Mouse (Mus musculus): ENCODE results near the gene Nprl2. TPM values are rescaled to one million over a fixed set of nuclear protein-coding genes. Genes with fewer than 3 reads are reported as not detected.
A peak's percentile ranks its signal among the peaks of the same experiment; 100 is the strongest.

Nprl2 gene
- polyA plus RNA-seq, 1 experiment from 2014 or later = 8.5 TPM

- TF ChIP-seq EP300 (IDR thresholded peaks at IDR 0.05; ENCODE audit: low read depth) (no peak), CTCF (IDR thresholded peaks at IDR 0.05; ENCODE audit: low read depth) (no peak)
- WGBS (ENCODE audit: insufficient replicate concordance) = 77% methylated on average over 19 of the region's 19 CpGs
- no peak for DNase-seq
- Histone ChIP-seq H3K9me3 (ENCODE audit: low read length) (no peaks in the 10 kb centered on the region), H3K4me1 (ENCODE audit: insufficient read depth) (no peaks in the 10 kb centered on the region), H3K9ac (replicated peaks) (no peak overlapping the region), H3K4me3 (ENCODE audit: low read depth, low read length) (no peak overlapping the region), H3K27ac (ENCODE audit: low read depth) (no peak overlapping the region), H3K4me2 (ENCODE audit: low read depth, low read length) (no peak overlapping the region), H3K36me3 (replicated peaks; ENCODE audit: insufficient read depth, low read length) (no peaks in the 10 kb centered on the region), H3K27me3 (ENCODE audit: insufficient read depth, low read length) (no peaks in the 10 kb centered on the region)
- no peak for ATAC-seq
These were observed 37.1 kb upstream of the Nprl2 start for GRCm38 (mm10) chr9:107504662-107505537.

DNA sequence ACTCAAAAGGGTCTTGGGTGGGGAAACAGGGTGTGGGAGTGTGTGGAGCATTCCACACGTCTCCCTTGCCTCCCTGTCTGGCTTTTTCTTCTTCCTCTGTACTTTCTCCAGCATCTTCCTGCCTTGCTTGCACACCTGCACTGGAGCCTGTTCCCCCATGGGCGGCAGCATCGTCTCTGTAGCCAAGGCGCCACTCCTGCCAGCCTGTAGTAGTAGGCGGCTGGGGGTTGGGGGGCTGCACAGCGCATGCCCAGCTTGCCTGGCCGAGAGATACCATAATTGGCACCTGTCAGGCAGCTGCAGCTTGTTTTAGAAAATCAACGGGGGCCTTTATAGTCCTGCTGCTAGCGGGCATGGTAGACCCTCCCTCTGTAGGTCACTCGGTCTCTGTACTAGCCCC lies 33.8 kb upstream of the Nprl2 start:
- no peak overlapping the region for H3K9ac ChIP-seq (replicated peaks)

GRCm38 (mm10) chr9:107510384-107511100 lies 31.5 kb upstream of the Nprl2 start:
- Histone ChIP-seq H3K9ac (replicated peaks) (no peak overlapping the region), H3K9me3 (ENCODE audit: low read length) (no peaks in the 10 kb centered on the region), H3K27ac (ENCODE audit: low read depth) (no peak overlapping the region), H3K4me2 (ENCODE audit: low read depth, low read length) (no peak overlapping the region), H3K4me1 (ENCODE audit: insufficient read depth) (no peaks in the 10 kb centered on the region), H3K27me3 (ENCODE audit: insufficient read depth, low read length) (no peaks in the 10 kb centered on the region), H3K36me3 (replicated peaks; ENCODE audit: insufficient read depth, low read length) (no peaks in the 10 kb centered on the region), H3K4me3 (ENCODE audit: low read depth, low read length) (no peak overlapping the region)
- no peak for TF ChIP-seq CTCF (IDR thresholded peaks at IDR 0.05; ENCODE audit: low read depth)
- TF ChIP-seq EP300 (IDR thresholded peaks at IDR 0.05; ENCODE audit: low read depth) = no peak
- ATAC-seq (no peak), DNase-seq (no peak)
- 79% methylated on average over 14 of the region's 14 CpGs for WGBS (ENCODE audit: insufficient replicate concordance)

More for the DNA sequence above, 33.8 kb upstream of the Nprl2 start:
- Histone ChIP-seq H3K36me3 (replicated peaks; ENCODE audit: insufficient read depth, low read length) (no peaks in the 10 kb centered on the region), H3K9me3 (ENCODE audit: low read length) (no peaks in the 10 kb centered on the region), H3K27ac (ENCODE audit: low read depth) (no peak overlapping the region), H3K4me2 (ENCODE audit: low read depth, low read length) (no peak overlapping the region), H3K27me3 (ENCODE audit: insufficient read depth, low read length) (no peaks in the 10 kb centered on the region), H3K4me1 (ENCODE audit: insufficient read depth) (no peaks in the 10 kb centered on the region), H3K4me3 (ENCODE audit: low read depth, low read length) (no peak overlapping the region)
- TF ChIP-seq EP300 (IDR thresholded peaks at IDR 0.05; ENCODE audit: low read depth) = no peak
- TF ChIP-seq CTCF (IDR thresholded peaks at IDR 0.05; ENCODE audit: low read depth) = no peak
- DNase-seq (no peak), ATAC-seq (no peak)
- WGBS (ENCODE audit: insufficient replicate concordance) = 52% methylated on average over 10 of the region's 10 CpGs

GRCm38 (mm10) chr9:107511436-107511835 lies 30.6 kb upstream of the Nprl2 start:
- H3K27ac ChIP-seq (ENCODE audit: low read depth) = no peak overlapping the region
- no peaks in the 10 kb centered on the region for H3K9me3 ChIP-seq (ENCODE audit: low read length)
- no peaks in the 10 kb centered on the region for H3K27me3 ChIP-seq (ENCODE audit: insufficient read depth, low read length)
- TF ChIP-seq EP300 (IDR thresholded peaks at IDR 0.05; ENCODE audit: low read depth) = no peak
- no peak for TF ChIP-seq CTCF (IDR thresholded peaks at IDR 0.05; ENCODE audit: low read depth)
- no peaks in the 10 kb centered on the region for H3K36me3 ChIP-seq (replicated peaks; ENCODE audit: insufficient read depth, low read length)
- DNase-seq (no peak), ATAC-seq (no peak)
- H3K9ac ChIP-seq (replicated peaks) = no peak overlapping the region
- H3K4me1 ChIP-seq (ENCODE audit: insufficient read depth) = no peaks in the 10 kb centered on the region
- H3K4me2 ChIP-seq (ENCODE audit: low read depth, low read length) = no peak overlapping the region
- 68% methylated on average over 8 of the region's 8 CpGs for WGBS (ENCODE audit: insufficient replicate concordance)
- no peak overlapping the region for H3K4me3 ChIP-seq (ENCODE audit: low read depth, low read length)

GRCm38 (mm10) chr9:107512326-107512725 lies 29.7 kb upstream of the Nprl2 start:
- DNase-seq (no peak), ATAC-seq (no peak)
- Histone ChIP-seq H3K9ac (replicated peaks) (no peak overlapping the region), H3K27ac (ENCODE audit: low read depth) (no peak overlapping the region), H3K4me3 (ENCODE audit: low read depth, low read length) (no peak overlapping the region), H3K4me1 (ENCODE audit: insufficient read depth) (no peaks in the 10 kb centered on the region), H3K36me3 (replicated peaks; ENCODE audit: insufficient read depth, low read length) (no peaks in the 10 kb centered on the region), H3K9me3 (ENCODE audit: low read length) (no peaks in the 10 kb centered on the region), H3K27me3 (ENCODE audit: insufficient read depth, low read length) (no peaks in the 10 kb centered on the region), H3K4me2 (ENCODE audit: low read depth, low read length) (no peak overlapping the region)
- WGBS (ENCODE audit: insufficient replicate concordance) = 76% methylated on average over 16 of the region's 16 CpGs
- TF ChIP-seq CTCF (IDR thresholded peaks at IDR 0.05; ENCODE audit: low read depth) (no peak), EP300 (IDR thresholded peaks at IDR 0.05; ENCODE audit: low read depth) (no peak)

DNA sequence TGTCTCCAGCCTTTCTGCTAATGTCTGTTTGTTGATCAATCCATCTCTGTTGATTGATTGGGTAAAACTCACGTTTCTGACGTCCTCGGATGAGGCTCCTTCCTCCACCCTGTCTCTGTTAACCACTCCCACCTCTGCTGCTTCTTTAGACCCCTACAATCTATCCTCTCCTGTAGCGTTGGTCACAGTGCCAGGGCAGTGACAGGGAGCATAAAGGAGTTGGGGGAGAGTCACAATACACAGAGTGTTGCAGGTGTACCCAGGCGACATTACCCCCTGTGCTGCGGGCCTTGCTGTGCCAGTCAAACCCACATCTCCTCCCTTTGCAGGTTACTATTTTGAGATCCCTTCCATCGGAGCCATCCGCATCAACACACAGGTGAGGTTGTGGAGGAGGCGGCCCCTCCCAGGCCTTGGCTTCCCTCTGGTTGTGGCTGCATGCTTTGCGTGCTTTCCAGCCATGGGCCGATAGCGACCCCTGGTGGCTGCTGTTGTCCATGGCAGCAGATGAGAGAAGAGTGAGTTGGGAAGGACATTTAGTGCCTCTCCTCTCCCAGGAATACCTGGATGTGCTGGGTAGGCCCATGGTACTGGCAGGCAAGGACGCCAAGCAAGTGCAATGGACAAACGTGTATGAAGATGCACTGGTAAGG lies 27.6 kb upstream of the Nprl2 start:
- Histone ChIP-seq H3K36me3 (replicated peaks; ENCODE audit: insufficient read depth, low read length) (no peaks in the 10 kb centered on the region), H3K27ac (ENCODE audit: low read depth) (no peak overlapping the region), H3K4me2 (ENCODE audit: low read depth, low read length) (no peak overlapping the region), H3K4me3 (ENCODE audit: low read depth, low read length) (no peak overlapping the region), H3K9ac (replicated peaks) (no peak overlapping the region), H3K27me3 (ENCODE audit: insufficient read depth, low read length) (no peaks in the 10 kb centered on the region), H3K9me3 (ENCODE audit: low read length) (no peaks in the 10 kb centered on the region), H3K4me1 (ENCODE audit: insufficient read depth) (no peaks in the 10 kb centered on the region)
- DNase-seq (peak; percentile 89), ATAC-seq (peak; percentile 44)
- TF ChIP-seq EP300 (IDR thresholded peaks at IDR 0.05; ENCODE audit: low read depth) (no peak), CTCF (IDR thresholded peaks at IDR 0.05; ENCODE audit: low read depth) (peak; percentile 100)
- 21% methylated on average over 14 of the region's 14 CpGs for WGBS (ENCODE audit: insufficient replicate concordance)
